Mouse (Mus musculus): ENCODE measurements around the gene Sycp3.

DNA sequence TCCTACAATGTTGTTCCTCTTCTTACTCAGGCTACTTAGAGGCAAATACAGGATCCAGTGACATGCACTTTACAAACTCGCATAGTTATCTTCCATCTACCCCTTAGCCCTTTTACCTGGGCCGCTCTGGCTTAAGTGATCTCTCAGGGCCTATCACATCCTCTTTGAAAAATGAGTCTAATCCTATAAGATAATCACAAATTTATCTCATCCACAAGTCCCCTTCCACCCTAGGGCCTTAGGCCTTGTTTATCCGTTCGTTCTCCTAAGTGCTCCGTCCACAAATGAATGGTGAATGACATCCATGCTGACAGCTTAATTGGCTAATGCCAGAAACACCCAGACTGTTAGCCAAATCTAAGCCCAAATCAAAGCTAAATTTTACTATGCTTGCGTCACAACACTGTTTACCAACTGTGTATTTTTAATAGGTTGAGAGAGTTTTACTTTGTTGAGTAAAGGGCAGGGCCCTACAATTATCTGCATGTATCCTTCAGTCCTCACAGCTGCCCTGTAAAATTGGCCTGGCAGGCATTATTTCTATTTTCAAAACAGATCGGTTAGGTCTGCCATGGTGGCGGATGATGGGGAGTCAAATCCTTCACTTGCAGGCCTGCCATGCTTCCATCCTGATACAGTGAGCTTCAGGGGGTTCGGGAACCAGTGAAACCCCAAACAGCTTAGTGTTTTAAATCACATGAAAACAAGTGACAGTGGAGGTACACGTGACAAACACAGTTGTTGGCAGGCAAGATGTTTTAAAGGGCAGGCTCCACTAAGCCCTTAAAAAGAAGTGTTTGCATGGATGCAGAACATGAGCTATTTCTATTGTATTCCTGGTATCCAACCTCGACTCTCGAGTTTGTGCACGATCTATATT, 42.8 kb downstream of the Sycp3 start:
- TF ChIP-seq POLR2A (IDR thresholded peaks at IDR 0.05; ENCODE audit: extremely low read depth, insufficient read depth, low read length) (no peak), CTCF (IDR thresholded peaks at IDR 0.05; ENCODE audit: extremely low read depth, insufficient read depth, low read length) (no peak)
